Mouse (Mus musculus): ENCODE results near the gene Gm11032.

GRCm38 (mm10) chr11:4638261-4638660, 18.4 kb downstream of the Gm11032 start:
- TF ChIP-seq GABPA (IDR thresholded peaks at IDR 0.05; ENCODE audit: low read depth, low read length) = no peak
- no peak for TF ChIP-seq CTCF (IDR thresholded peaks at IDR 0.05 in 2 of 3, conservative IDR thresholded peaks at IDR 0.05 in 1 of 3; ENCODE audit: control insufficient read depth in 1 of 3, insufficient read depth in 1 of 3, low read depth in 2 of 3, low read length in 3 of 3, poor library complexity in 1 of 3, severe bottlenecking in 1 of 3)
- TF ChIP-seq USF1 (IDR thresholded peaks at IDR 0.05; ENCODE audit: low read depth, low read length) = no peak
- no peak for TF ChIP-seq GATA1 (IDR thresholded peaks at IDR 0.05; ENCODE audit: low read depth, low read length)
- no peak for TF ChIP-seq POLR2AphosphoS2 (IDR thresholded peaks at IDR 0.05; ENCODE audit: low read length)
- TF ChIP-seq JUND (IDR thresholded peaks at IDR 0.05; ENCODE audit: low read depth, low read length) = no peak
- no peak for TF ChIP-seq RAD21 (IDR thresholded peaks at IDR 0.05; ENCODE audit: low read depth, low read length)
- TF ChIP-seq POLR2A (IDR thresholded peaks at IDR 0.05; ENCODE audit: control insufficient read depth in 1 of 2, insufficient read depth in 1 of 2, low read depth in 1 of 2, low read length in 2 of 2, poor library complexity in 1 of 2) = no peak
- TF ChIP-seq TAL1 (IDR thresholded peaks at IDR 0.05; ENCODE audit: low read length) = no peak
